Mouse (Mus musculus): Measurements from ENCODE around the gene Chrne. TPM values are rescaled to one million over a fixed set of nuclear protein-coding genes. Genes with fewer than 3 reads are reported as not detected.

Gene Chrne
- polyA plus RNA-seq (2015; fragmentation: Nextera tagmentation; extraction: Ambion mirVana), result 0.30 TPM in 1 of 2 replicates, not detected in the other

GRCm38 (mm10) chr11:70619101-70619500 lies at the start of gene Chrne:
TSS of gene Chrne (minus strand) at chr11:70619216.

GRCm38 (mm10) chr11:70656964-70657363 lies 37.9 kb upstream of the Chrne start, which contains the start of gene Eno3:
TSS of gene Eno3 (plus strand) at chr11:70657202.

GRCm38 (mm10) chr11:70654198-70654922 lies 35.3 kb upstream of the Chrne start, which contains the start of gene Pfn1:
TSS of gene Pfn1 (minus strand) at chr11:70654644.

GRCm38 (mm10) chr11:70646691-70647650 lies 28.0 kb upstream of the Chrne start, which contains the start of the genes Rnf167 and Slc25a11:
TSS of gene Rnf167 (plus strand) at chr11:70647235.
TSS of gene Slc25a11 (minus strand) at chr11:70647479.

GRCm38 (mm10) chr11:70638714-70639278 lies 19.8 kb upstream of the Chrne start, which contains the start of gene Gp1ba:
TSS of gene Gp1ba (plus strand) at chr11:70639122.

GRCm38 (mm10) chr11:70615516-70616093 lies 3.4 kb downstream of the Chrne start, which contains the start of gene 4930544D05Rik:
TSS of gene 4930544D05Rik (plus strand) at chr11:70615848.

Other genes with a start within 250 kb of the Chrne start
- 15.5 and 15.7 TPM in 2 replicates for gene Pelp1, start 209.2 kb downstream of the Chrne start, polyA plus RNA-seq (2015; fragmentation: Nextera tagmentation; extraction: Ambion mirVana)
- gene Arrb2, start 186.6 kb downstream of the Chrne start, polyA plus RNA-seq (2015; fragmentation: Nextera tagmentation; extraction: Ambion mirVana), result 14.6 and 17.0 TPM in 2 replicates
- 25.7 and 35.8 TPM in 2 replicates for gene Med11, start 167.3 kb downstream of the Chrne start, polyA plus RNA-seq (2015; fragmentation: Nextera tagmentation; extraction: Ambion mirVana)
- gene Zmynd15, start 159.8 kb downstream of the Chrne start, polyA plus RNA-seq (2015; fragmentation: Nextera tagmentation; extraction: Ambion mirVana), result 0.68 and 1.1 TPM in 2 replicates
- 12.3 and 15.6 TPM in 2 replicates for gene Cxcl16, start 159.2 kb downstream of the Chrne start, polyA plus RNA-seq (2015; fragmentation: Nextera tagmentation; extraction: Ambion mirVana)
- 3.7 and 10.0 TPM in 2 replicates for gene Tm4sf5, start 114.0 kb downstream of the Chrne start, polyA plus RNA-seq (2015; fragmentation: Nextera tagmentation; extraction: Ambion mirVana)
- 0.63 and 1.1 TPM in 2 replicates for gene Vmo1, start 104.6 kb downstream of the Chrne start, polyA plus RNA-seq (2015; fragmentation: Nextera tagmentation; extraction: Ambion mirVana)
- gene Gltpd2, start 100.0 kb downstream of the Chrne start, polyA plus RNA-seq (2015; fragmentation: Nextera tagmentation; extraction: Ambion mirVana), result 0.61 and 1.6 TPM in 2 replicates
- 682 and 707 TPM in 2 replicates for gene Psmb6, start 93.8 kb downstream of the Chrne start, polyA plus RNA-seq (2015; fragmentation: Nextera tagmentation; extraction: Ambion mirVana)
- not detected in 2 replicates for gene Gm40193, start 86.3 kb downstream of the Chrne start, polyA plus RNA-seq (2015; fragmentation: Nextera tagmentation; extraction: Ambion mirVana)
- gene Pld2, start 79.2 kb downstream of the Chrne start, polyA plus RNA-seq (2015; fragmentation: Nextera tagmentation; extraction: Ambion mirVana), result 5.9 and 7.8 TPM in 2 replicates
- gene Mink1, start 56.3 kb downstream of the Chrne start, polyA plus RNA-seq (2015; fragmentation: Nextera tagmentation; extraction: Ambion mirVana), result 8.4 and 8.8 TPM in 2 replicates
- gene 4930544D05Rik, start 3.4 kb downstream of the Chrne start, polyA plus RNA-seq (2015; fragmentation: Nextera tagmentation; extraction: Ambion mirVana), result not detected in 2 replicates
- gene Gp1ba, start 19.9 kb upstream of the Chrne start, polyA plus RNA-seq (2015; fragmentation: Nextera tagmentation; extraction: Ambion mirVana), result 0.19 and 0.47 TPM in 2 replicates
- gene Rnf167, start 28.0 kb upstream of the Chrne start, polyA plus RNA-seq (2015; fragmentation: Nextera tagmentation; extraction: Ambion mirVana), result 69.6 and 99.5 TPM in 2 replicates
- gene Slc25a11, start 28.3 kb upstream of the Chrne start, polyA plus RNA-seq (2015; fragmentation: Nextera tagmentation; extraction: Ambion mirVana), result 105 and 154 TPM in 2 replicates
- 1,006 and 1,381 TPM in 2 replicates for gene Pfn1, start 35.4 kb upstream of the Chrne start, polyA plus RNA-seq (2015; fragmentation: Nextera tagmentation; extraction: Ambion mirVana)
- gene Eno3, start 38.0 kb upstream of the Chrne start, polyA plus RNA-seq (2015; fragmentation: Nextera tagmentation; extraction: Ambion mirVana), result 14.3 and 21.6 TPM in 2 replicates
- 91.7 and 114 TPM in 2 replicates for gene Spag7, start 50.2 kb upstream of the Chrne start, polyA plus RNA-seq (2015; fragmentation: Nextera tagmentation; extraction: Ambion mirVana)
- gene Camta2, start 68.9 kb upstream of the Chrne start, polyA plus RNA-seq (2015; fragmentation: Nextera tagmentation; extraction: Ambion mirVana), result 8.7 and 12.8 TPM in 2 replicates
- 7.0 and 12.5 TPM in 2 replicates for gene Inca1, start 80.9 kb upstream of the Chrne start, polyA plus RNA-seq (2015; fragmentation: Nextera tagmentation; extraction: Ambion mirVana)
- 2.4 and 3.8 TPM in 2 replicates for gene Kif1c, start 81.3 kb upstream of the Chrne start, polyA plus RNA-seq (2015; fragmentation: Nextera tagmentation; extraction: Ambion mirVana)
- gene Zfp3, start 145.0 kb upstream of the Chrne start, polyA plus RNA-seq (2015; fragmentation: Nextera tagmentation; extraction: Ambion mirVana), result 4.8 and 7.6 TPM in 2 replicates
- 0.41 and 0.43 TPM in 2 replicates for gene Scimp, start 193.4 kb upstream of the Chrne start, polyA plus RNA-seq (2015; fragmentation: Nextera tagmentation; extraction: Ambion mirVana)
- 39.8 and 75.7 TPM in 2 replicates for gene Rabep1, start 225.6 kb upstream of the Chrne start, polyA plus RNA-seq (2015; fragmentation: Nextera tagmentation; extraction: Ambion mirVana)